Mouse (Mus musculus) midbrain, postnatal 0 days (tissue): Measurements from ENCODE around the gene Tbx2. TPM values are rescaled to one million over a fixed set of nuclear protein-coding genes. Genes with fewer than 3 reads are reported as not detected.
A peak's percentile ranks its signal among the peaks of the same experiment; 100 is the strongest.

Source experiments
- ATAC-seq: fragments of 200-750 bp; cut with Nextera tagmentation; 2 replicates; pipeline ENCODE4 v1.8.0; 2017; ENCODE audit warnings: moderate number of reproducible peaks, mild to moderate bottlenecking, moderate TSS enrichment, moderate library complexity; ENCODE audit not compliant: low FRiP score
- DNase-seq: peaks from one replicate; pipeline ENCODE4 v3.0.0-alpha.2; 2015; ENCODE audit warnings: low spot score
- H3K27ac ChIP-seq: fragments of 300-500 bp; sonication (generic); 2 replicates; pipeline ENCODE4 v1.5.1; 2014; ENCODE audit warnings: low read depth, mild to moderate bottlenecking, low read length, mixed read lengths
- H3K27me3 ChIP-seq: fragments of 300-500 bp; sonication (generic); 2 replicates; pipeline ENCODE4 v1.6.1; 2014; ENCODE audit warnings: low read length, control low read depth, mixed read lengths; ENCODE audit not compliant: insufficient read depth
- H3K36me3 ChIP-seq: fragments of 300-500 bp; sonication (generic); 2 replicates; pipeline ENCODE4 v1.6.1; 2014; ENCODE audit warnings: low read length, control low read depth, mixed read lengths; ENCODE audit not compliant: insufficient read depth
- H3K4me1 ChIP-seq: fragments of 300-500 bp; sonication (generic); 2 replicates; pipeline ENCODE4 v1.6.1; 2014; ENCODE audit warnings: mild to moderate bottlenecking, control low read depth, antibody characterized with exemption, low read length, mixed read lengths; ENCODE audit not compliant: insufficient read depth
- H3K4me2 ChIP-seq: fragments of 300-500 bp; sonication (generic); 2 replicates; pipeline ENCODE4 v1.6.1; 2014; ENCODE audit warnings: low read depth, mild to moderate bottlenecking, low read length, mixed read lengths; ENCODE audit not compliant: poor library complexity, severe bottlenecking
- H3K4me3 ChIP-seq: fragments of 300-500 bp; sonication (generic); 2 replicates; pipeline ENCODE4 v1.5.1; 2014; ENCODE audit warnings: low read depth, mild to moderate bottlenecking, low read length, moderate library complexity
- H3K9ac ChIP-seq: fragments of 300-500 bp; sonication (generic); replicated peaks from 2 replicates; pipeline ENCODE4 v1.6.1; 2014; ENCODE audit warnings: mild to moderate bottlenecking, low read length, moderate library complexity, mixed read lengths; ENCODE audit not compliant: poor library complexity, severe bottlenecking
- H3K9me3 ChIP-seq: fragments of 300-500 bp; sonication (generic); 2 replicates; pipeline ENCODE4 v1.6.1; 2016; ENCODE audit warnings: low read length, control low read depth
- CTCF ChIP-seq: IDR thresholded peaks from 2 replicates; pipeline ENCODE4 v1.5.1; 2016; ENCODE audit warnings: antibody characterized with exemption, mild to moderate bottlenecking
- WGBS: fragments of 180-500 bp; shearing (Covaris S2); extraction: QIAGEN DNeasy Blood & Tissue Kit; methylation state at CpG from one replicate; pipeline ENCODE4 v1.1.7; 2014; 5-methylcytosine and 5-hydroxymethylcytosine counted together
- polyA plus RNA-seq: library from polyadenylated mRNA; unstranded; fragments of >200 nt; fragmentation: Nextera tagmentation; extraction: Ambion mirVana; gene quantifications from 2 replicates; pipeline ENCODE4 v1.2.1, GENCODE M21; 2015
- total RNA-seq: library from RNA; depleted of rRNA; stranded (reverse); fragments of >200 nt; gene quantifications from 2 replicates; pipeline ENCODE4 v1.2.3, GENCODE M21; 2014

The Tbx2 gene
- total and polyA plus RNA-seq, 2 experiments from 2014 or later = 0.32 to 4.4 TPM

DNA sequence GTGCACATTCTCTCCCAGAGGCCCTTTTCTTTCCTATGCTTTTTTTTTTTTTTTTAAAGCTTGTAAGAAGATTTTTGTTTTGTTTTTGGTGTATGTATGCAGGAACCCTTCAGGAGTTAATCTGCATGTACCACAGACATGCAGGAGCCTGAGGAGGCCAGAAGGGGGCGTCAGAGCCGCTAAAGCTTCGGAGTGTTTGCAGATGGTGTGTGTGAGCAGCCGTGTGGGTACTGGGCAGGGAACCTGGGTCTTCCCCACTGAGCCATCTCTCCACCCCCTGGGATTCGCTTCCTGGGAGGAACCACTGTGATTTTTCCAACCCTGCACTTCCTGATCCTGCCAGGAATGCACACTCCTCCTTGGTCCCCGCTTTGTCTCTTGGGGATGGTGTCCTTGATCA is 18.4 kb downstream of the Tbx2 start:
- WGBS = 36% methylated on average over 6 of the region's 6 CpGs
- no peaks in the 10 kb centered on the region for H3K4me1 ChIP-seq
- peaks cover 18% of the 10 kb centered on the region for H3K27me3 ChIP-seq
- no peaks in the 10 kb centered on the region for H3K9me3 ChIP-seq
- H3K4me3 ChIP-seq = no peak overlapping the region
- no peaks in the 10 kb centered on the region for H3K36me3 ChIP-seq
- no peak overlapping the region for H3K9ac ChIP-seq
- no peak for DNase-seq
- no peak overlapping the region for H3K4me2 ChIP-seq
- no peak for ATAC-seq
- peak; percentile 44 for TF ChIP-seq CTCF
- H3K27ac ChIP-seq = no peak overlapping the region

DNA sequence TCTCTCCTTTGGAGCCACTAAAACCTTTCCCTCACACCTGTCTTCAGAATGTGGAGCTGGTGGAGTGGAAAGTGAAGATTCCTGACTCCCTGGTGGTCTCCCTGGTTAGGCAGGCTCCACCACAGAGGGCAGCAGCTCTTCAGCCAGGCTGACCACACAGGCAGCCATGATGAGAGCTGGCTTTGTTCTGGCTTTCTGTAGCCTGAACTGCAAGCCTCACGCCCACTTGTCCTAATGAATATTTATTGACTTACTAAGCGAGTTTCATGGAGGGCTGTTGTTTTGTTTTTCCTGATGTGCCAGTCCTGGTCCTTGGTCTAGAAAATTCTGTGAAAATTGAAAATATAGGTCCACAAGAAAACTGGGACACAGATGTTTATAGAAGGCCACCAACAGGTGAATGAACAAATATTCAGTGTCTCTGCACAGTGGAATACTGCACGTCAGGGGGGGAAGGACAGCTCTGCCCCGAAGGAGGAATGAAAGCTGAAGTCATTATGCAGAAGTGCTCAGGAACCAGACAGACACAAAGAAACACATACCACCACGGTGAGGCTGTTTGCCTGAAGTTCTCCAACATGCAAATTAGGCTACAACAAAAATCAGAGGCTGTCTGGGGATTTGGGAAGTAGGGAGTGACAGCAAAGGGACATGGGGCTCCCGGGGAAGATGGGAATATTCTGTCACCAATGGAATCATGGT is 25.8 kb downstream of the Tbx2 start:
- Histone ChIP-seq H3K4me2 (no peak overlapping the region), H3K36me3 (no peaks in the 10 kb centered on the region), H3K27me3 (no peaks in the 10 kb centered on the region), H3K27ac (no peak overlapping the region), H3K4me3 (no peak overlapping the region), H3K4me1 (no peaks in the 10 kb centered on the region), H3K9ac (no peak overlapping the region), H3K9me3 (no peaks in the 10 kb centered on the region)
- ATAC-seq = no peak
- DNase-seq = peak; percentile 46
- WGBS = 7% methylated on average over 6 of the region's 6 CpGs
- no peak for TF ChIP-seq CTCF

GRCm38 (mm10) chr11:85864363-85864762 is 32.0 kb downstream of the Tbx2 start:
- TF ChIP-seq CTCF = peak; percentile 48
- 39% methylated on average over 7 of the region's 7 CpGs for WGBS
- H3K4me1 ChIP-seq = no peaks in the 10 kb centered on the region

DNA sequence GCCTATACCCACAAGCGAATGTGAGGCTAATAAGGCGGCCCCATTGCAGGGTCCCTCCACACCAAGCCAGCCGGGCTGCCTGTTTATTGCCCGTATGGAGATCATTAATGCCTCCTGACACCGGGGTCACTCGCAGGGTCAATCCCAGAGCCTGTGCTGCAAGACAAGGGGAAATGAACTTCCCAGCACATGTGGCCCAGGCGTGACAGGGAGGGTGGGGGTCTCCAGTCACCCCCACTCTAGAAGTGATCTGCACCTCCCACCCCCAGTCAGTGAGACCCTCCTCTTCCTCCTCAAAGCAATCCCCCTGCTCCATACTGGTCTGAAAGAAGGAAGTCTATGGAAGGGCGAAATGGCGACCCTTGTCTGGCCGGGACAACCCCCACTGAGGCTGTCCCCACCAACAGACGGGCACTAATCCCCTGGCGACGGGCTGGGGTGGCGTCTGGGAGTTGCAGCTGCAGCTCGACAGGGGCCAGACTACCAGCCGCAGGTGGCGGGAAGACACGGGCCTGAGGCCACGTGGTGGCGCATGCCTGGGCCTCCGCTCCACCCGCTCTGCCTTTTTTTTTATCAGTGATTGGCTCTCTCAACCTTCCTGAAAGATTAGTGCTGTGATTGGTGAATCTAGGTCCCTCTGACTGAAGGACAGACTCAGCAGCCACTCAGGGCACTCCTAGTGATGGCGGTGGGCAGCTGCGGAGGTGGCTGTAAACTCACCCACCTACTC is 43.9 kb downstream of the Tbx2 start:
- Histone ChIP-seq H3K4me2 (no peak overlapping the region), H3K9me3 (no peaks in the 10 kb centered on the region), H3K4me1 (no peaks in the 10 kb centered on the region), H3K27me3 (no peaks in the 10 kb centered on the region; the same call in 1 of the 2 replicates), H3K27ac (no peak overlapping the region), H3K9ac (no peak overlapping the region), H3K4me3 (no peak overlapping the region), H3K36me3 (no peaks in the 10 kb centered on the region)
- ATAC-seq (no peak), DNase-seq (no peak)
- no peak for TF ChIP-seq CTCF
- WGBS = 59% methylated on average over 24 of the region's 24 CpGs

More at GRCm38 (mm10) chr11:85864363-85864762, 32.0 kb downstream of the Tbx2 start:
- no peaks in the 10 kb centered on the region for H3K36me3 ChIP-seq
- H3K9me3 ChIP-seq = no peaks in the 10 kb centered on the region
- ATAC-seq (no peak), DNase-seq (no peak)
- H3K4me3 ChIP-seq = no peak overlapping the region
- H3K4me2 ChIP-seq = no peak overlapping the region
- no peak overlapping the region for H3K9ac ChIP-seq
- H3K27me3 ChIP-seq = no peaks in the 10 kb centered on the region
- no peak overlapping the region for H3K27ac ChIP-seq

- Histone ChIP-seq H3K27ac (no peak overlapping the region), H3K9ac (no peak overlapping the region), H3K36me3 (no peaks in the 10 kb centered on the region), H3K4me3 (no peak overlapping the region), H3K27me3 (peaks cover 40% of the 10 kb centered on the region), H3K4me2 (no peak overlapping the region), H3K4me1 (no peaks in the 10 kb centered on the region), H3K9me3 (no peaks in the 10 kb centered on the region)
- WGBS = 67% methylated on average over 4 of the region's 4 CpGs
- DNase-seq = no peak
- no peak for TF ChIP-seq CTCF
- no peak for ATAC-seq
Measured at GRCm38 (mm10) chr11:85884498-85884897, 52.1 kb downstream of the Tbx2 start.
